Mouse (Mus musculus) hindbrain, embryonic 15.5 days (tissue): ENCODE measurements around the gene Vmn1r60. TPM values are rescaled to one million over a fixed set of nuclear protein-coding genes. Genes with fewer than 3 reads are reported as not detected.
"Not testable (repeated sequence)": the region's sequence is repeated elsewhere in the genome, so short reads cannot be mapped to it uniquely, and the experiment has no call there.

Source experiments
- ATAC-seq: fragments of 200-750 bp; cut with Nextera tagmentation; 2 replicates; pipeline ENCODE4 v1.8.0; 2017; ENCODE audit warnings: low read depth, moderate number of reproducible peaks, moderate TSS enrichment; ENCODE audit not compliant: low FRiP score
- H3K27ac ChIP-seq: fragments of 300-500 bp; sonication (generic); replicated peaks from 2 replicates; pipeline ENCODE4 v1.5.1; 2015; ENCODE audit warnings: mild to moderate bottlenecking, inconsistent platforms
- H3K27me3 ChIP-seq: fragments of 300-500 bp; sonication (generic); 2 replicates; pipeline ENCODE4 v1.6.1; 2015; ENCODE audit warnings: control low read depth, inconsistent platforms
- H3K36me3 ChIP-seq: fragments of 300-500 bp; sonication (generic); 2 replicates; pipeline ENCODE4 v1.6.1; 2015; ENCODE audit warnings: control low read depth, inconsistent platforms
- H3K4me1 ChIP-seq: fragments of 300-500 bp; sonication (generic); replicated peaks from 2 replicates; pipeline ENCODE4 v1.6.1; 2015; ENCODE audit warnings: control low read depth, inconsistent platforms
- H3K4me2 ChIP-seq: fragments of 300-500 bp; sonication (generic); 2 replicates; pipeline ENCODE4 v1.6.1; 2015; ENCODE audit warnings: moderate library complexity, mild to moderate bottlenecking, inconsistent platforms
- H3K4me3 ChIP-seq: fragments of 300-500 bp; sonication (generic); 2 replicates; pipeline ENCODE4 v1.5.1; 2015; ENCODE audit warnings: mild to moderate bottlenecking, inconsistent platforms
- H3K9ac ChIP-seq: fragments of 300-500 bp; sonication (generic); 2 replicates; pipeline ENCODE4 v1.6.1; 2015; ENCODE audit warnings: inconsistent platforms
- H3K9me3 ChIP-seq: fragments of 300-500 bp; sonication (generic); 2 replicates; pipeline ENCODE4 v1.6.1; 2016; ENCODE audit warnings: control low read depth, inconsistent platforms
- WGBS: fragments of 180-500 bp; shearing (Covaris S2); methylation state at CpG from one replicate; pipeline ENCODE4 v1.1.7; 2015; 5-methylcytosine and 5-hydroxymethylcytosine counted together
- polyA plus RNA-seq: library from polyadenylated mRNA; unstranded; fragments of >200 nt; fragmentation: Nextera tagmentation; extraction: Ambion mirVana; gene quantifications from 2 replicates; pipeline ENCODE4 v1.2.1, GENCODE M21; 2015

Vmn1r60 gene
- not detected in 2 replicates for polyA plus RNA-seq

GRCm38 (mm10) chr7:5547217-5547616, at the start of gene Vmn1r60:
TSS of gene Vmn1r60 (minus strand) at chr7:5547317.
- not testable (repeated sequence) for H3K27ac ChIP-seq, H3K4me2 ChIP-seq, H3K36me3 ChIP-seq, H3K4me3 ChIP-seq, H3K9ac ChIP-seq, H3K27me3 ChIP-seq, H3K4me1 ChIP-seq, H3K9me3 ChIP-seq, ATAC-seq
- WGBS: 97% methylated on average over 1 of the region's 1 CpGs

GRCm38 (mm10) chr7:5540770-5541436, 6.2 kb downstream of the Vmn1r60 start:
- not testable (repeated sequence) for H3K36me3 ChIP-seq, H3K27ac ChIP-seq, ATAC-seq, H3K4me1 ChIP-seq, H3K4me2 ChIP-seq, H3K27me3 ChIP-seq, H3K4me3 ChIP-seq, H3K9ac ChIP-seq
- H3K9me3 ChIP-seq: peaks cover 18% of the 10 kb centered on the region
- WGBS: 57% methylated on average over 3 of the region's 3 CpGs

GRCm38 (mm10) chr7:5493856-5494255, 53.3 kb downstream of the Vmn1r60 start, which contains the start of gene Vmn2r28:
TSS of gene Vmn2r28 (minus strand) at chr7:5493956.
- H3K4me1 ChIP-seq, H3K36me3 ChIP-seq, H3K9me3 ChIP-seq, H3K4me2 ChIP-seq, ATAC-seq, H3K27ac ChIP-seq, H3K4me3 ChIP-seq, H3K27me3 ChIP-seq, H3K9ac ChIP-seq: not testable (repeated sequence)

Other genes starting within 250 kb of the Vmn1r60 start
- not detected in 2 replicates for gene Gm5065, start 196.8 kb downstream of the Vmn1r60 start, polyA plus RNA-seq
- gene Nlrp2, start 196.3 kb downstream of the Vmn1r60 start, polyA plus RNA-seq: not detected in 2 replicates
- gene Vmn1r58, start 133.9 kb downstream of the Vmn1r60 start, polyA plus RNA-seq: not detected in 2 replicates
- not detected in 2 replicates for gene Vmn1r59, start 90.5 kb downstream of the Vmn1r60 start, polyA plus RNA-seq
- gene Vmn2r28, start 53.4 kb downstream of the Vmn1r60 start, polyA plus RNA-seq: not detected in 2 replicates
- gene Vmn1r61, start 66.0 kb upstream of the Vmn1r60 start, polyA plus RNA-seq: not detected in 2 replicates
- not detected in 2 replicates for gene Vmn1r62, start 126.3 kb upstream of the Vmn1r60 start, polyA plus RNA-seq